Mouse (Mus musculus) testis, adult 2 months (tissue): ENCODE measurements at regions not wholly inside any gene's neighbourhood (a gene's known extent, or its start where the extent isn't known, plus 50 kb on each side); places are given as distances from the start of the nearest gene placed in this dataset.

Source experiments
- CTCF ChIP-seq: fragments of 200-500 bp; IDR thresholded peaks from 2 replicates; pipeline ENCODE4 v1.5.1; 2012; ENCODE audit warnings: low read depth, mild to moderate bottlenecking, inconsistent platforms, low read length, moderate library complexity; ENCODE audit not compliant: control insufficient read depth, insufficient read depth, insufficient replicate concordance
- POLR2A ChIP-seq: fragments of 200-500 bp; IDR thresholded peaks from 2 replicates; pipeline ENCODE4 v1.6.1; 2012; ENCODE audit warnings: low read depth, mild to moderate bottlenecking, inconsistent platforms, low read length, moderate library complexity; ENCODE audit not compliant: control insufficient read depth

DNA sequence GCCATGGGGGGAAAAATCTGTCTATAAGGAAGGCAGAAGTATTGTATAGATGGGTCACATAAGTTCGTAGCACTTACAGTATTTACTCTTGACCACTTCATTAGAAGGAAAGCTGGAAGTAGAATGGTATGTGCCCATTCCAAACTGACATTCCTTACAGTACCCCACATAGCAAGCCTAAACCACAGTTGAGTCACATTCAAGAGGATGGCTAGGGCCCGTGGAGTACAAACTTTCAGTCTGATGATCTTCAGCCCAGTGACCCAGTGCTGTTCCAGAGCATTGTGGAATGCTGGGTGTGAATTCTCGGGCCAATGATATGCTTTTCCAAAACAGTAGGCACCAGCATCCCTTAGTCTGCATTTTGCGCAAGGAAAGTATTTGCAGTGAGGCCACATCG, 124.2 kb upstream of the Tent5a start:
- TF ChIP-seq CTCF (no peak), POLR2A (no peak)
